Mouse (Mus musculus) embryonic fibroblast, embryonic 13.5 days (primary cell): ENCODE measurements around the gene Entpd8. TPM values are rescaled to one million over a fixed set of nuclear protein-coding genes. Genes with fewer than 3 reads are reported as not detected.

Source experiments
- H3K27ac ChIP-seq: 2 replicates; pipeline ENCODE4 v1.5.1; 2012; ENCODE audit warnings: low read length, control low read depth, inconsistent platforms; ENCODE audit not compliant: insufficient read depth
- H3K4me1 ChIP-seq: 2 replicates; pipeline ENCODE4 v1.6.1; 2011; ENCODE audit warnings: low read length; ENCODE audit not compliant: control insufficient read depth, insufficient read depth
- H3K4me3 ChIP-seq: 2 replicates; pipeline ENCODE4 v1.5.1; 2011; ENCODE audit warnings: mild to moderate bottlenecking, control low read depth, low read length; ENCODE audit not compliant: insufficient read depth
- CTCF ChIP-seq: IDR thresholded peaks from 2 replicates; pipeline ENCODE4 v1.5.1; 2011; ENCODE audit warnings: mild to moderate bottlenecking, control low read depth, low read length, moderate library complexity, borderline replicate concordance; ENCODE audit not compliant: insufficient read depth
- POLR2A ChIP-seq: IDR thresholded peaks from 2 replicates; pipeline ENCODE4 v1.6.1; 2011; ENCODE audit warnings: low read depth, mild to moderate bottlenecking, control low read depth, low read length, moderate library complexity
- polyA plus RNA-seq: library from polyadenylated mRNA; stranded (reverse); fragments of >200 nt; gene quantifications from 2 replicates; pipeline ENCODE4 v1.2.4, GENCODE M21; 2011; ENCODE audit warnings: low read depth; ENCODE audit not compliant: missing spikeins, insufficient read length

Gene Entpd8
- polyA plus RNA-seq, 1 experiment = not detected

DNA sequence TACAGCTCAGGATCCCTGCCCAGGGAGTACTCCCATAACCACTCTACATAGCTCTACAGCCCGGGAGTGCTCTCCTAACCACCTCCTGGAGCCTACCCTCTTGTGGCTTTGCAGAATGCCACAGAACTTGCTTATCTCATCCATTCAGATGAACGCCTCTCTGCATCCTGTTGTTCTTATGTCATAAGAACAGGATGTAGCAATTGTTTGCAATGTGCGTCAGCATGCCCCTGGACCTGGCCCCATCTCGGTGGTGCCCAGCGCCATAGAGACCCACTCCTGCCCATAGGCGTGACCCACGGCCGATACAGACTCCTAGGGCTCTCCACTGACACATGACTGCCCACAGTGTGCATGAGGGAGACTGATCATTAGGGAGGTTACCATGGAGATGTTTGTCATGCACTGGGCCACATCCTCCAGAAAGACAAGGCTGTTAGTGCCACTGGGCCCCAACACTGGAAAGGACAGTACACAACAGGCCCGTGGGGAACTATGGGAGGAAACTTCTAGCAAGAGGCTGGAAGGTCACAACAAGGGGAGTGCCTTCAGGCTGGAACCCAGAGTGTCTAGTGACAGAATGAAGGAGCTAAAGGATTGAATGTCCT is 31.2 kb downstream of the Entpd8 start:
- H3K27ac ChIP-seq = no peak overlapping the region
- no peaks in the 10 kb centered on the region for H3K4me1 ChIP-seq

DNA sequence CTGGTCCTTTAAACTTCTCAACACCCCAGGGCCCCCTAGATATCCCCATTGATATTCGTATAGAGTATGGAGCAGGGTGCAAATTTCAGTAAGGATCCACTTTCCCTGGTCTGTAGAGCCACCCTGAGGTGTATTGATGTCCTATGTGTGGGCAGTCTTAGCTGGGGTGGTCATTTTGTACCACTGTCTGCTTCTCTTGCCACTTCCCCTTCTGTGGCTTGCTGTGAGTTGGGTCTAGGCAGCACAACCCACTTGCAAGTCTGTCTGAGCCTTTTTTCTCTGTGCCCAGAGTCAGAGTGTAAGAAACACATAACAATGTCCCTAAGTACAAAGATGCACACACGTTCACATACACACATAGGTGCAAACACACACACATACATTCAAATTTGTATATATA is 34.2 kb downstream of the Entpd8 start:
- Histone ChIP-seq H3K27ac (no peak overlapping the region), H3K4me1 (no peaks in the 10 kb centered on the region), H3K4me3 (no peak overlapping the region)
- TF ChIP-seq CTCF (no peak), POLR2A (no peak)

More for the DNA sequence above, 31.2 kb downstream of the Entpd8 start:
- H3K4me3 ChIP-seq = no peak overlapping the region
- TF ChIP-seq POLR2A = no peak
- TF ChIP-seq CTCF = no peak

DNA sequence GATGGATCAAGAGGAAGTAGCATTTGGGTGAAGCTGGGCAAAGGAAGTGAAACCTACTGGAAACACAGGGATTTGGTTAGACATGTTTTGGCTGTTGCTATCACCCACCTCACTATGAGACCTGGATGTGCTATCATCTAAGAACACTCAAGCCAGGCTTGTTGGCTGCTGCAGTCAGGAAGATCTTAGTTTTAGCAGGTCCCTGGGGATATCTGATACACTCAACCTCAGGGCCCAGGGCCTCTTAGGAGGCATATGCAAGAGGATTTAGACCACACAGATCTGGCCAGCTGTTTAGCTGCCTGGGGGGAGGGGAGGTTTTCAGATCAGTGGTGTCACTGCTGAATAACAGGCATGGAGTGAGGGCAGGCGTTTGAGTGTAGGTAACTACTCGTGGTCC is 35.3 kb downstream of the Entpd8 start:
- Histone ChIP-seq H3K4me3 (no peak overlapping the region), H3K27ac (no peak overlapping the region), H3K4me1 (no peaks in the 10 kb centered on the region)
- TF ChIP-seq POLR2A (no peak), CTCF (no peak)

DNA sequence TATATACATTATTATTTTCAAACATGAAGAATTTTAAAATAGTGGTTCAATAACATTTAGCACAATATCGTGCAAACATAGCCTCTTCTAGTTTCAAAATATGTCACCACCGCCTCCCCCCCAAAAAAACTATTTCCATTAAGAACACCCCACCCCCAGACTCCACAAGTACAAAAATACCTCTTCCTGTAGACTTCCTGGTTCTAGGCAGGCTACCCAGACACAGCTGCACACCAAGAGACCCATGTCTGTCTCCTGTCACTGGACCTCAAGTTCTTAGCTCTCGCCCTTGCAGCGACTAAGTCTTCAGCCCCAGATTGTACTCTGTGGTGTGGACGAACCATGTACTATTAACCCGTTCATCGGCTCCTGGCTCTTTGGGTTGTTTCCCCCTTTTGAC is 40.9 kb downstream of the Entpd8 start:
- Histone ChIP-seq H3K4me3 (no peak overlapping the region), H3K4me1 (no peaks in the 10 kb centered on the region), H3K27ac (no peak overlapping the region)
- TF ChIP-seq CTCF = no peak
- no peak for TF ChIP-seq POLR2A

DNA sequence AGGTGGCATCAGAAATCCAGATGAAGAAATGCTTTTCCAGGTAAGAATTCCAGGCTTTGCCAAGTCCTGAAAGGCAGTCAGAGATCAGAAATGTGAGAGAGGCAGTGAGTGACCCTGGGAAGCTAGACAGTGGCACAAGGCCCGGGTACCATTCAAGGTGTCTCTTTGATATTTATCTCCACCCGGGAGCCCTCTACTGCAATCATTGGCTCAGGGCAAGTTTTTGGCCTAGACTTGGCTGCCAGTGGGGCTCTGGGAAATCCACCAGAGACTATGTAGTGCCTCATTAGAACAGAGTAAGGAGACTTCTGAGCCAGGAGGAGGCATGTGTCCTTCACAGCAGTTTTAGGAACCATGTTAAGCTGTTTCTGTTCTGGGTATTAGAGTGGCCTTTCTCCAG is 42.6 kb downstream of the Entpd8 start:
- no peaks in the 10 kb centered on the region for H3K4me1 ChIP-seq
- no peak for TF ChIP-seq CTCF
- no peak for TF ChIP-seq POLR2A
- no peak overlapping the region for H3K4me3 ChIP-seq
- H3K27ac ChIP-seq = no peak overlapping the region

DNA sequence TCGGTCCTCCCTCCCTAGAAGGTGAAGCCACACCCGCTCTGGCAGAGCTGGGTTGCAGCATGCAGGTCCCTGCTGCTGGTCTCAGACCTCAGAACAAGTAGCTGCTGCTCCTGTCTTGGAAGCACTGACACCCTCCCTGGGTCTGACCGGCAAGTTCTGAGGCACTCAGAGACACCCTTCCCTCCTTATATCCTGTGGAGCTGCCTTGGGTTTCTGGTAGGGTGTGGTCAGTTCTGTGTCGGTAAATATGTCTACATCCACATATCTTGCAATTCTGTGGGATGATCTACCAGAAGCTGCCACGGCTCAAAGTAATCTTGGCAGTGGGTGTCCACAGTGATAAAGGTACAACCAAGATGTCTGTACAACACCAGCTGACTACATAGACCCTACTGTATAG is 43.4 kb downstream of the Entpd8 start:
- no peak overlapping the region for H3K4me3 ChIP-seq
- no peak overlapping the region for H3K27ac ChIP-seq
- TF ChIP-seq CTCF = no peak
- no peaks in the 10 kb centered on the region for H3K4me1 ChIP-seq

DNA sequence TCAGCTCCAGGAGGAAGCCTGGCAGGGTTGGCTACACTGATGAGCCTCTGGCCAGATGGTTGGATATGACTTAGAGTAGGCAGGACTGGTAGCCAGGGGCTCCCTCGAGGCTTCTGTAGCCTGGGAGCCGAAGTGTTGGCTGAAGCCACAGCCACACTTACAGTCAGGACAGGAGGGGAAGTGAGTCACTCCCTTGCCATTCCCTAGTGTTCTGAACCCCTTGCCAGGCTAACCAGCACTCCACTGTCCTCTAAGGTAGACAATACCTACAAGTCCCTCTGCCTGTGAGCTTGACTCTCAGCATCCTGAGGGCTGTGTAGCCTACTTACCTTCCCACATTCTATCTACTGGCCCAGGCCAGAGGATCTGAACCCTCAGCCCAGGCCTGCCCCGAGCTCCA is 44.3 kb downstream of the Entpd8 start:
- no peak overlapping the region for H3K27ac ChIP-seq
- H3K4me3 ChIP-seq = no peak overlapping the region
- no peak for TF ChIP-seq CTCF
- TF ChIP-seq POLR2A = no peak
- no peaks in the 10 kb centered on the region for H3K4me1 ChIP-seq

DNA sequence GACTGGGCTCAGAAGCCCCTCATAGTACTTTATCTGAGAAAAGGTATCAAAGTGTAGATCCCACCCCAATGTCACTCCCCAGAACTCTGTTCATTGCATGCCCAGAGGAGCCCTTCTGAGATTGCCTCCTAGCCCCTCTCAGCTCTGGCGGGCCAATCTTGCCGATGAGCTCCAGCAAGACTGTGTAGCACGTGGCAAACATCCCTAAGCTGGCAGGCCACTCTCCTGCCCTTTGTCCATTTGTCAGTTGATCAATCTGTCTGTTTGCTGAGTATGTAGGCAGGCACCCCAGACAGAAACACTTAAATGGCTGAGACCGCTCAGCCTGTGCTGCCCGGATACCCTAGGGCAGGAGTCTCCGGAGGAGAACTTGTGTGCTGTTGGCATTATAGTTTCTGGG is 45.0 kb downstream of the Entpd8 start:
- H3K4me1 ChIP-seq = no peaks in the 10 kb centered on the region
- H3K27ac ChIP-seq = no peak overlapping the region
- TF ChIP-seq POLR2A = no peak
- no peak for TF ChIP-seq CTCF
- H3K4me3 ChIP-seq = no peak overlapping the region

DNA sequence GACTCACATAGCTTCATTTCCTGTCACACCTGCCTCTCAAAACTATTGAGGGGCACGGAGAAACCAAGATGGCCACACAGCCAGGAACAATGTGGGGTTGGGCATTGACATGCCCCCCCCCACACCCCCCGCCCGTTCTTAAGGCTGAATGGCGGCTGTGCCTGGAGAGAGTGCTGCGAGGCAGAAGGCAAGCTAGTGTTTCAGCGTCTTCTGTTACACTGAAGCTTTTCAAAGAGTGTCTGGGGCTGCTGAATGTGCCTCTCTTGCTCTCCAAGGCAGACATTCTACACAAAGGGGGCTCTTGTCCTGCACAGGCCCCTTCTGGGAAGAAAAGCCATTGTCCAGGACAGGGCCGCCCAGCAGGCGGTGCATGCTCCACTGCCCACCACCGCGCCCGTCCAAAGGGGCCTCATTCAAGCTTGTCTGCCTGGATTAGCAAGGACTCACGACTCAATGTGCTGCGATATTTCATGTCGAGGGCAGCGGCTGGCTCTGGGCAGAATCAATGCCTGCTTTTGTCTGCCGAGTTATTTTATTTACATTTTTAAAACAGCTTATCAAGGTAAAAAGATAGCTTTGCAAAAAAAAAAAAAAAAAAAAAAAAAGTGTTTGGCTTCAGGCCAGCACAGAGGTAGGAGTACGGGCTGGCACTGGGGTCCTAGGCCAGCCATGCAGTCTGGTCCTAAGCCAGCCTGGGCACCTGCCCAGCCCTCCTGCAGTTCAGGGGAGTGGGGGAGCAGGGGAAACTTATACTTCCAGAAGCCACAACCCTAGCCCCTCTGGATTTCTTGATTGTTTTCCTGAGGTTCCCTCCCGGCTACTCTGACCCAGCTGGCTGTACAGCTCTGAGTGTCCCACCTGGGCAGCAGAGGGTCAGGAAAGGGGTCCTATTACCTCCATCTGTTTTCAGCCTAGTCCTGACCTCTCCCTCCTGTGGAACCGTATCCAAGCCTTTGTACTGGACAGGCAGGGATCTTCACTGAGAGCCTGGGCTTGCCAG is 46.2 kb downstream of the Entpd8 start:
- Histone ChIP-seq H3K27ac (no peak overlapping the region), H3K4me1 (no peaks in the 10 kb centered on the region), H3K4me3 (no peak overlapping the region)
- TF ChIP-seq CTCF (no peak), POLR2A (no peak)

DNA sequence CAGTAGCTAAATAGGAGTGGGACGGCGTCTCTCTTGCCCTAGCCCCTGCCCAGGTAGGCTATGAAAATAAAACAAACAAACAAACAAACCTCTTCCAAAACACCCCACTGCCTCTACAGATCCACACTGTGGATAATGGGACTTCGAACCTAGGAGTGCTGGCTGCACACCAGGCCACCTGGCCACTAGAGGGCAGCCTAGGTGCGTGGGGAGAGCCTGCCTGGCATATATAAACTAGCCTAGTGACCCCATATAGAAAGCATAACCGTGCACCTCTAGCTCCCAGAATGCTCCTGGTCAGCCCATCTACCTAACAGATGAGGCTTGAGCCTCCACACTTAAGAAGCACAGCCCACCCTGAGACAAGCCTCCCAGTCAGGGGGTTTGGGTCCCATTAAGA is 47.1 kb downstream of the Entpd8 start:
- H3K4me3 ChIP-seq = no peak overlapping the region
- TF ChIP-seq CTCF = peak; percentile 88
- TF ChIP-seq POLR2A = no peak
- no peaks in the 10 kb centered on the region for H3K4me1 ChIP-seq
- H3K27ac ChIP-seq = no peak overlapping the region
